Mouse (Mus musculus): Measurements from ENCODE around the gene Map2k5. TPM values are rescaled to one million over a fixed set of nuclear protein-coding genes. Genes with fewer than 3 reads are reported as not detected.

Gene Map2k5
- polyA plus RNA-seq, 1 experiment from 2014 or later = 33.3 TPM

GRCm38 (mm10) chr9:63182306-63182960 lies 195.3 kb downstream of the Map2k5 start:
- Histone ChIP-seq H3K27me3 (replicated peaks) (peaks cover 12% of the 10 kb centered on the region; the same call in 1 of the 2 replicates), H3K27ac (replicated peaks) (0 out of 2 replicates have a peak overlapping the region, but pooled peaks have one; percentile 25), H3K9ac (replicated peaks) (no peak overlapping the region), H3K9me3 (replicated peaks) (no peaks in the 10 kb centered on the region), H3K4me2 (no peak overlapping the region), H3K4me3 (replicated peaks) (no peak overlapping the region), H3K36me3 (peaks cover 6% of the 10 kb centered on the region; the same call in 1 of the 2 replicates), H3K4me1 (peaks cover 51% of the 10 kb centered on the region)
- ATAC-seq (ENCODE audit: low FRiP score) = no peak
- 16% methylated on average over 14 of the region's 14 CpGs for WGBS

- Histone ChIP-seq H3K4me2 (no peak overlapping the region), H3K36me3 (peaks cover 6% of the 10 kb centered on the region; the same call in 1 of the 2 replicates), H3K9me3 (replicated peaks) (no peaks in the 10 kb centered on the region), H3K27ac (replicated peaks) (no peak overlapping the region), H3K9ac (replicated peaks) (no peak overlapping the region), H3K4me1 (peaks cover 47% of the 10 kb centered on the region), H3K27me3 (replicated peaks) (peaks cover 12% of the 10 kb centered on the region; the same call in 1 of the 2 replicates), H3K4me3 (replicated peaks) (no peak overlapping the region)
- WGBS = 49% methylated on average over 11 of the region's 11 CpGs
- no peak for ATAC-seq (ENCODE audit: low FRiP score)
Measured at GRCm38 (mm10) chr9:63181337-63182178, 196.1 kb downstream of the Map2k5 start.

GRCm38 (mm10) chr9:63178296-63178695 lies 199.4 kb downstream of the Map2k5 start:
- peaks cover 28% of the 10 kb centered on the region for H3K4me1 ChIP-seq
- no peak overlapping the region for H3K9ac ChIP-seq (replicated peaks)
- peaks cover 6% of the 10 kb centered on the region; the same call in 1 of the 2 replicates for H3K36me3 ChIP-seq
- H3K4me3 ChIP-seq (replicated peaks) = no peak overlapping the region
- H3K4me2 ChIP-seq = no peak overlapping the region
- peaks cover 8% of the 10 kb centered on the region; the same call in 1 of the 2 replicates for H3K27me3 ChIP-seq (replicated peaks)
- WGBS = 87% methylated on average over 8 of the region's 8 CpGs
- no peaks in the 10 kb centered on the region for H3K9me3 ChIP-seq (replicated peaks)
- H3K27ac ChIP-seq (replicated peaks) = no peak overlapping the region
- no peak for ATAC-seq (ENCODE audit: low FRiP score)

- Histone ChIP-seq H3K27me3 (replicated peaks) (no peaks in the 10 kb centered on the region; the same call in 1 of the 2 replicates), H3K9ac (replicated peaks) (no peak overlapping the region), H3K36me3 (no peaks in the 10 kb centered on the region), H3K27ac (replicated peaks) (no peak overlapping the region), H3K9me3 (replicated peaks) (no peaks in the 10 kb centered on the region), H3K4me2 (no peak overlapping the region), H3K4me1 (0 out of 2 replicates have a peak, but pooled peaks cover 5% of the 10 kb centered on the region), H3K4me3 (replicated peaks) (no peak overlapping the region)
- ATAC-seq (ENCODE audit: low FRiP score) = no peak
- 78% methylated on average over 8 of the region's 8 CpGs for WGBS
Measured at GRCm38 (mm10) chr9:63174001-63174721, 203.5 kb downstream of the Map2k5 start.

- Histone ChIP-seq H3K4me2 (no peak overlapping the region), H3K4me3 (replicated peaks) (no peak overlapping the region), H3K27me3 (replicated peaks) (no peaks in the 10 kb centered on the region), H3K9me3 (replicated peaks) (no peaks in the 10 kb centered on the region), H3K36me3 (no peaks in the 10 kb centered on the region), H3K27ac (replicated peaks) (no peak overlapping the region), H3K9ac (replicated peaks) (no peak overlapping the region), H3K4me1 (0 out of 2 replicates have a peak, but pooled peaks cover 3% of the 10 kb centered on the region)
- 48% methylated on average over 2 of the region's 2 CpGs for WGBS
- no peak for ATAC-seq (ENCODE audit: low FRiP score)
Measured at GRCm38 (mm10) chr9:63171951-63172350, 205.8 kb downstream of the Map2k5 start.

- H3K4me1 ChIP-seq = no peaks in the 10 kb centered on the region
- no peak overlapping the region for H3K9ac ChIP-seq (replicated peaks)
- no peaks in the 10 kb centered on the region for H3K27me3 ChIP-seq (replicated peaks)
- no peaks in the 10 kb centered on the region for H3K9me3 ChIP-seq (replicated peaks)
- H3K36me3 ChIP-seq = no peaks in the 10 kb centered on the region
- no peak overlapping the region for H3K4me3 ChIP-seq (replicated peaks)
- no peak overlapping the region for H3K4me2 ChIP-seq
- ATAC-seq (ENCODE audit: low FRiP score) = no peak
- WGBS = 95% methylated on average over 1 of the region's 1 CpGs
- H3K27ac ChIP-seq (replicated peaks) = no peak overlapping the region
Measured at GRCm38 (mm10) chr9:63169127-63169526, 208.6 kb downstream of the Map2k5 start.

GRCm38 (mm10) chr9:63165070-63165469 lies 212.6 kb downstream of the Map2k5 start:
- 34% methylated on average over 9 of the region's 9 CpGs for WGBS
- no peak for ATAC-seq (ENCODE audit: low FRiP score)
- H3K4me3 ChIP-seq (replicated peaks) = no peak overlapping the region

GRCm38 (mm10) chr9:63163756-63164155 lies 213.9 kb downstream of the Map2k5 start:
- Histone ChIP-seq H3K4me1 (no peaks in the 10 kb centered on the region), H3K9me3 (replicated peaks) (no peaks in the 10 kb centered on the region), H3K4me3 (replicated peaks) (no peak overlapping the region), H3K4me2 (no peak overlapping the region), H3K27ac (replicated peaks) (no peak overlapping the region), H3K36me3 (no peaks in the 10 kb centered on the region; the same call in 1 of the 2 replicates), H3K9ac (replicated peaks) (no peak overlapping the region), H3K27me3 (replicated peaks) (peaks cover 13% of the 10 kb centered on the region; the same call in 1 of the 2 replicates)
- no peak for ATAC-seq (ENCODE audit: low FRiP score)
- 59% methylated on average over 8 of the region's 8 CpGs for WGBS

More at GRCm38 (mm10) chr9:63165070-63165469, 212.6 kb downstream of the Map2k5 start:
- Histone ChIP-seq H3K4me1 (no peaks in the 10 kb centered on the region), H3K9ac (replicated peaks) (no peak overlapping the region), H3K27me3 (replicated peaks) (peaks cover 5% of the 10 kb centered on the region; the same call in 1 of the 2 replicates), H3K9me3 (replicated peaks) (no peaks in the 10 kb centered on the region), H3K36me3 (no peaks in the 10 kb centered on the region; the same call in 1 of the 2 replicates), H3K27ac (replicated peaks) (no peak overlapping the region), H3K4me2 (no peak overlapping the region)

GRCm38 (mm10) chr9:63151949-63152348 lies 225.8 kb downstream of the Map2k5 start:
- Histone ChIP-seq H3K36me3 (no peaks in the 10 kb centered on the region), H3K4me2 (peak overlapping the region; percentile 61), H3K4me1 (peaks cover 44% of the 10 kb centered on the region), H3K27me3 (replicated peaks) (peaks cover 72% of the 10 kb centered on the region), H3K9me3 (replicated peaks) (no peaks in the 10 kb centered on the region), H3K27ac (replicated peaks) (no peak overlapping the region), H3K9ac (replicated peaks) (0 out of 2 replicates have a peak overlapping the region, but pooled peaks have one; percentile 3), H3K4me3 (replicated peaks) (0 out of 2 replicates have a peak overlapping the region, but pooled peaks have one; percentile 48)
- WGBS = 9% methylated on average over 14 of the region's 14 CpGs
- ATAC-seq (ENCODE audit: low FRiP score) = no peak

GRCm38 (mm10) chr9:63151072-63151870 lies 226.4 kb downstream of the Map2k5 start:
- Histone ChIP-seq H3K4me1 (peaks cover 51% of the 10 kb centered on the region), H3K9me3 (replicated peaks) (no peaks in the 10 kb centered on the region), H3K36me3 (no peaks in the 10 kb centered on the region), H3K4me3 (replicated peaks) (peak overlapping the region; percentile 48), H3K9ac (replicated peaks) (0 out of 2 replicates have a peak overlapping the region, but pooled peaks have one; percentile 3), H3K27me3 (replicated peaks) (peaks cover 75% of the 10 kb centered on the region), H3K4me2 (peak overlapping the region; percentile 61), H3K27ac (replicated peaks) (peak overlapping the region; percentile 51; the same call in 1 of the 2 replicates)
- 2% methylated on average over 20 of the region's 20 CpGs for WGBS
- no peak; the same call in 1 of the 2 replicates for ATAC-seq (ENCODE audit: low FRiP score)
